Mouse (Mus musculus) kidney, postnatal 4 days (tissue): ENCODE data around the gene Uqcr11.

Source experiments
- DNase-seq, 2 experiments: peaks; one replicate each; pipeline ENCODE4 v3.0.0; 2021; ENCODE audit warnings: mixed read lengths in 2 of 2

Uqcr11 gene

GRCm38 (mm10) chr10:80406684-80407501 is at the start of gene Uqcr11:
Gene Uqcr11, minus strand, starts transcription at chr10:80406830.
- peak; percentile 92 to 95 for DNase-seq

GRCm38 (mm10) chr10:80455697-80456096 is 49.1 kb upstream of the Uqcr11 start:
- DNase-seq, result no peak

- no peak for DNase-seq
Observed at GRCm38 (mm10) chr10:80454781-80455180, 48.2 kb upstream of the Uqcr11 start.

GRCm38 (mm10) chr10:80453601-80454000 is 47.0 kb upstream of the Uqcr11 start:
- DNase-seq, result peak in 1 of 2 experiments; percentile 27

- no peak for DNase-seq
Observed at GRCm38 (mm10) chr10:80450599-80450998, 44.0 kb upstream of the Uqcr11 start.

- peak; percentile 87 to 91 for DNase-seq
Observed at GRCm38 (mm10) chr10:80445898-80446601, 39.4 kb upstream of the Uqcr11 start.

GRCm38 (mm10) chr10:80445052-80445451 is 38.4 kb upstream of the Uqcr11 start:
- DNase-seq, result no peak

GRCm38 (mm10) chr10:80444339-80445045 is 37.9 kb upstream of the Uqcr11 start:
- peak; percentile 55 to 68 for DNase-seq

- DNase-seq, result no peak
Observed at GRCm38 (mm10) chr10:80443575-80444278, 37.1 kb upstream of the Uqcr11 start.

- no peak for DNase-seq
Observed at GRCm38 (mm10) chr10:80442989-80443388, 36.4 kb upstream of the Uqcr11 start.

GRCm38 (mm10) chr10:80441598-80441997 is 35.0 kb upstream of the Uqcr11 start:
- DNase-seq, result no peak

GRCm38 (mm10) chr10:80440031-80440430 is 33.4 kb upstream of the Uqcr11 start:
- no peak for DNase-seq

- DNase-seq, result no peak
Observed at GRCm38 (mm10) chr10:80437973-80438372, 31.3 kb upstream of the Uqcr11 start.

- DNase-seq, result peak; percentile 72 to 77
Observed at GRCm38 (mm10) chr10:80436276-80436675, 29.6 kb upstream of the Uqcr11 start.

GRCm38 (mm10) chr10:80435764-80436163 is 29.1 kb upstream of the Uqcr11 start:
- peak in 1 of 2 experiments; percentile 35 for DNase-seq

GRCm38 (mm10) chr10:80434823-80435222 is 28.2 kb upstream of the Uqcr11 start:
- no peak for DNase-seq

GRCm38 (mm10) chr10:80434233-80434592 is 27.6 kb upstream of the Uqcr11 start:
- DNase-seq, result no peak

- DNase-seq, result peak; percentile 96
Observed at GRCm38 (mm10) chr10:80433513-80434232, 27.0 kb upstream of the Uqcr11 start, which contains the start of gene Tcf3. Gene Tcf3, minus strand, starts transcription at chr10:80433647.

- peak; percentile 66 to 79 for DNase-seq
Observed at GRCm38 (mm10) chr10:80432936-80433512, 26.4 kb upstream of the Uqcr11 start.

- DNase-seq, result no peak
Observed at GRCm38 (mm10) chr10:80432387-80432785, 25.8 kb upstream of the Uqcr11 start.

- DNase-seq, result no peak
Observed at GRCm38 (mm10) chr10:80431570-80432386, 25.1 kb upstream of the Uqcr11 start.
